In the genomic region with DNA sequence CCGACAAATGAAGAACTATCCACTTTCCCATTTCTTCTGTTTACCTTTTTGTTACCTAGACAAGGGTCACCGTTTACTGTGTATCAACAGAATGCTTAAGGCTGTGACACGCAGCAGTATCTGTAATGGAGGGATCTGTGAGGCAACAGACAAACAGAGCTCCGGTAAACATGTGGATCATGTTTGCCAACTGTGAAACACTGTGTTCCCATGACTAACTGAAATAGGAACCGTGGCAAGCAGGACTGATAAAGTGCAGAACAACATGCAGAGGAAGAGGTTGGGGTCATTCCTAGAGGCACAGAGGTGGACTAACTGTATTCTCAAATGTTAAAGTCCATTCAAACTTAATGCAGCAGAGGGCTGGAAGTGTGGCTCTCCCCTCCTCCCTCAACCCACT, we compare ENCODE assay signal across 28 mouse cellular contexts.
DNase-seq lines count a peak whose midpoint lies in the region; ATAC-seq and TF ChIP-seq lines count a peak whose summit lies in the region.
"Had no signal": no experiment of that assay in that cellular context is flagged by ENCODE, and none has a peak within 500 bp of the region (broad histone marks: within the 10 kb centered on the region; RNA-seq: fewer than 3 reads in every experiment).

No protein-coding gene starts in this region.

- 83% methylated on average over 5 of the region's 5 CpGs for WGBS in heart, embryonic 11.5 days (ENCODE audit: insufficient replicate concordance)
- WGBS in liver, adult 2 months = 25% methylated on average over 5 of the region's 5 CpGs
- WGBS in liver, embryonic 11.5 days = 75% methylated on average over 5 of the region's 5 CpGs
- WGBS in liver, embryonic 16.5 days (ENCODE audit: insufficient replicate concordance) = 55% methylated on average over 5 of the region's 5 CpGs

- no peak overlapping the region for H3K27ac ChIP-seq in heart, embryonic 11.5 days (ENCODE audit: low read depth, low read length)
- no peak overlapping the region for H3K27ac ChIP-seq in liver, adult 2 months (replicated peaks; ENCODE audit: insufficient read depth, low read depth, low read length)
- no peak overlapping the region for H3K27ac ChIP-seq in liver, embryonic 11.5 days (ENCODE audit: low read depth, low read length)
- H3K27ac ChIP-seq in liver, embryonic 16.5 days (ENCODE audit: low read length) = no peak overlapping the region
- H3K27ac ChIP-seq: embryonic facial prominence, embryonic 13.5 days; embryonic facial prominence, embryonic 15.5 days; forebrain, embryonic 10.5 days; forebrain, embryonic 12.5 days had no signal

- H3K36me3 ChIP-seq in heart, embryonic 11.5 days (ENCODE audit: control insufficient read depth, insufficient read depth, low read length) = no peaks in the 10 kb centered on the region
- no peaks in the 10 kb centered on the region for H3K36me3 ChIP-seq in liver, adult 2 months (ENCODE audit: control insufficient read depth, insufficient read depth, low read length)
- H3K36me3 ChIP-seq in liver, embryonic 11.5 days (ENCODE audit: control insufficient read depth, insufficient read depth, low read length) = no peaks in the 10 kb centered on the region
- no peaks in the 10 kb centered on the region for H3K36me3 ChIP-seq in liver, embryonic 16.5 days (ENCODE audit: control insufficient read depth, insufficient read depth)

- TF ChIP-seq CTCF in liver, adult 2 months (IDR thresholded peaks at IDR 0.05; ENCODE audit: low read depth, low read length) = no peak

- no peak for ATAC-seq in heart, embryonic 11.5 days (replicated peaks; ENCODE audit: insufficient number of reproducible peaks, low FRiP score, low TSS enrichment)
- ATAC-seq in liver, embryonic 11.5 days (replicated peaks; ENCODE audit: low FRiP score) = no peak
- ATAC-seq in liver, embryonic 16.5 days (ENCODE audit: low read depth) = peak; percentile 68
- ATAC-seq: activated CD4-positive, CD25-positive, alpha-beta regulatory T cell, adult 4 months; CD4-positive, CD25-positive, alpha-beta regulatory T cell, adult 4 months; forebrain, embryonic 14.5 days; forebrain, embryonic 16.5 days; Patski had no signal

- no peaks in the 10 kb centered on the region for H3K79me2 ChIP-seq in liver, adult 2 months (ENCODE audit: control insufficient read depth, insufficient read depth, low read length)

- H3K4me3 ChIP-seq in heart, embryonic 11.5 days (ENCODE audit: low read depth, low read length) = no peak overlapping the region
- no peak overlapping the region for H3K4me3 ChIP-seq in liver, adult 2 months (ENCODE audit: insufficient read depth, low read depth, low read length)
- no peak overlapping the region for H3K4me3 ChIP-seq in liver, embryonic 11.5 days (ENCODE audit: low read depth, low read length)
- H3K4me3 ChIP-seq in liver, embryonic 16.5 days (ENCODE audit: low read depth, low read length) = no peak overlapping the region
- H3K4me3 ChIP-seq: embryonic facial prominence, embryonic 13.5 days; embryonic facial prominence, embryonic 15.5 days; erythroblast, embryonic 14.5 days; forebrain, embryonic 10.5 days; forebrain, embryonic 12.5 days had no signal

- DNase-seq in heart, adult 11 months = peak; percentile 82
- peak; percentile 3 for DNase-seq in liver, adult 2 months (ENCODE audit: extremely low read depth, low read depth, low spot score)
- DNase-seq in liver, embryonic 11.5 days (ENCODE audit: low spot score) = no peak
- no peak for DNase-seq in liver
- DNase-seq: adrenal gland, adult 8-10 months; adrenal gland, postnatal 14 days; B cell, adult 2 months; cerebellum, adult 11 months; cerebellum, adult 18-20 months; cerebellum, adult 8-10 months; cerebellum, adult 9-11 months; cerebellum, postnatal 14 days; cerebellum, postnatal 36 days; embryo, embryonic 11 days had no signal

- H3K9me3 ChIP-seq in heart, embryonic 11.5 days (replicated peaks; ENCODE audit: control insufficient read depth, low read length) = no peaks in the 10 kb centered on the region
- no peaks in the 10 kb centered on the region for H3K9me3 ChIP-seq in liver, embryonic 11.5 days (ENCODE audit: control insufficient read depth, low read length)
- no peaks in the 10 kb centered on the region for H3K9me3 ChIP-seq in liver, embryonic 16.5 days (replicated peaks; ENCODE audit: control insufficient read depth, low read length)
- H3K9me3 ChIP-seq: embryonic facial prominence, embryonic 13.5 days; embryonic facial prominence, embryonic 15.5 days; forebrain, embryonic 10.5 days; forebrain, embryonic 12.5 days; G1E had no signal

- no peak overlapping the region for H3K4me2 ChIP-seq in heart, embryonic 11.5 days
- H3K4me2 ChIP-seq in liver, embryonic 11.5 days = no peak overlapping the region
- no peak overlapping the region for H3K4me2 ChIP-seq in liver, embryonic 16.5 days (ENCODE audit: low read depth, low read length)
- H3K4me2 ChIP-seq: embryonic facial prominence, embryonic 13.5 days; embryonic facial prominence, embryonic 15.5 days; forebrain, embryonic 12.5 days had no signal

- no peak for TF ChIP-seq POLR2A in liver, adult 2 months (IDR thresholded peaks at IDR 0.05; ENCODE audit: extremely low read depth, insufficient read depth, low read length)

- no peak overlapping the region for H3K9ac ChIP-seq in heart, embryonic 11.5 days (ENCODE audit: low read depth, low read length)
- H3K9ac ChIP-seq in liver, adult 2 months (ENCODE audit: low read depth, low read length) = no peak overlapping the region
- no peak overlapping the region for H3K9ac ChIP-seq in liver, embryonic 11.5 days (ENCODE audit: low read depth, low read length)
- H3K9ac ChIP-seq in liver, embryonic 16.5 days (ENCODE audit: low read depth, low read length) = no peak overlapping the region
- H3K9ac ChIP-seq: embryonic facial prominence, embryonic 13.5 days; embryonic facial prominence, embryonic 15.5 days; forebrain, embryonic 12.5 days had no signal

- no peaks in the 10 kb centered on the region for H3K27me3 ChIP-seq in heart, embryonic 11.5 days (ENCODE audit: control insufficient read depth, insufficient read depth, low read length)
- no peaks in the 10 kb centered on the region for H3K27me3 ChIP-seq in liver, adult 2 months (ENCODE audit: control insufficient read depth, insufficient read depth, low read length)
- no peaks in the 10 kb centered on the region for H3K27me3 ChIP-seq in liver, embryonic 11.5 days (replicated peaks; ENCODE audit: control insufficient read depth, insufficient read depth, low read length)
- H3K27me3 ChIP-seq in liver, embryonic 16.5 days (ENCODE audit: control insufficient read depth, insufficient read depth, low read depth, low read length) = no peaks in the 10 kb centered on the region
- H3K27me3 ChIP-seq: CH12.LX; embryonic facial prominence, embryonic 13.5 days; embryonic facial prominence, embryonic 15.5 days; forebrain, embryonic 12.5 days had no signal

- no peaks in the 10 kb centered on the region for H3K4me1 ChIP-seq in heart, embryonic 11.5 days (ENCODE audit: control insufficient read depth, insufficient read depth, low read length)
- H3K4me1 ChIP-seq in liver, adult 2 months (ENCODE audit: control insufficient read depth, insufficient read depth, low read length) = no peaks in the 10 kb centered on the region
- no peaks in the 10 kb centered on the region for H3K4me1 ChIP-seq in liver, embryonic 11.5 days (replicated peaks; ENCODE audit: control insufficient read depth, insufficient read depth, low read length)
- H3K4me1 ChIP-seq in liver, embryonic 16.5 days (ENCODE audit: control insufficient read depth, low read depth, low read length) = no peaks in the 10 kb centered on the region
- H3K4me1 ChIP-seq: forebrain, embryonic 10.5 days; forebrain, embryonic 12.5 days had no signal

Comparison
In these comparisons a context has a peak if more than half of its experiments do, and no peak if none do; other contexts are left out.
1. DNase-seq: peak in heart, adult 11 months (single experiment) and liver, adult 2 months (single experiment); none in liver, embryonic 11.5 days (single experiment) and liver (single experiment).